Mouse (Mus musculus): ENCODE measurements around the gene Slc3a1.

GRCm38 (mm10) chr17:85091762-85092161 is 63.6 kb downstream of the Slc3a1 start:
- TF ChIP-seq CTCF (IDR thresholded peaks at IDR 0.05; ENCODE audit: low read depth, low read length) (no peak), TAL1 (conservative IDR thresholded peaks at IDR 0.05; ENCODE audit: low read depth, low read length) (no peak), GATA1 (IDR thresholded peaks at IDR 0.05; ENCODE audit: borderline replicate concordance, low read length) (no peak), POLR2AphosphoS5 (IDR thresholded peaks at IDR 0.05; ENCODE audit: insufficient replicate concordance, low read depth, low read length) (no peak)

All from G1E (cell line).